Mouse (Mus musculus): ENCODE data around the gene Lrrc56. TPM values are rescaled to one million over a fixed set of nuclear protein-coding genes. Genes with fewer than 3 reads are reported as not detected.

Lrrc56 gene
- 6.4 to 9.6 TPM (median 7.2 TPM) in 4 replicates for total RNA-seq (2023)

DNA sequence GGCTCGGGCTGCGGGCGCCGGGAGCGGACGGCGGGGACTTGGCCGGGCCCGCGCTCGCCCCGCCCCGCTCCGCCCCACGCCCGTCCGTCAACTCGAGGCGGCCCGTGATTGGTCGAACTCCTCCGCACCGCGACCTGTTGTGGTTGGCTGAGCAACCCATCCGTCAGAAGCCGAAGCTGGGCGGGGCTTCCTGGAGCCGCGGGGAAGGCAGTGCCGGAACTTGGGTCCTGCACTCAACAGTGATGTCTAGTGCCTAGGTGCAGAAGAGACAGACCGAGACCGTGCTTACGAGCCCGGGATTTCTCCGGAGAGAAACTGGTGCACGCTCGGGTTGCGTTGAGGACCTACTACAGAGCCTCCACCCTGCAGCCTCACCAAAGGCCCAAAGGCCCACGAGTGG is at the start of gene Lrrc56, which contains the start of gene Hras:
TSS of gene Lrrc56 (plus strand) at position 210 of the 400 bp plus-strand sequence.
TSS of gene Hras (minus strand) at position 58 of the 400 bp plus-strand sequence.

DNA sequence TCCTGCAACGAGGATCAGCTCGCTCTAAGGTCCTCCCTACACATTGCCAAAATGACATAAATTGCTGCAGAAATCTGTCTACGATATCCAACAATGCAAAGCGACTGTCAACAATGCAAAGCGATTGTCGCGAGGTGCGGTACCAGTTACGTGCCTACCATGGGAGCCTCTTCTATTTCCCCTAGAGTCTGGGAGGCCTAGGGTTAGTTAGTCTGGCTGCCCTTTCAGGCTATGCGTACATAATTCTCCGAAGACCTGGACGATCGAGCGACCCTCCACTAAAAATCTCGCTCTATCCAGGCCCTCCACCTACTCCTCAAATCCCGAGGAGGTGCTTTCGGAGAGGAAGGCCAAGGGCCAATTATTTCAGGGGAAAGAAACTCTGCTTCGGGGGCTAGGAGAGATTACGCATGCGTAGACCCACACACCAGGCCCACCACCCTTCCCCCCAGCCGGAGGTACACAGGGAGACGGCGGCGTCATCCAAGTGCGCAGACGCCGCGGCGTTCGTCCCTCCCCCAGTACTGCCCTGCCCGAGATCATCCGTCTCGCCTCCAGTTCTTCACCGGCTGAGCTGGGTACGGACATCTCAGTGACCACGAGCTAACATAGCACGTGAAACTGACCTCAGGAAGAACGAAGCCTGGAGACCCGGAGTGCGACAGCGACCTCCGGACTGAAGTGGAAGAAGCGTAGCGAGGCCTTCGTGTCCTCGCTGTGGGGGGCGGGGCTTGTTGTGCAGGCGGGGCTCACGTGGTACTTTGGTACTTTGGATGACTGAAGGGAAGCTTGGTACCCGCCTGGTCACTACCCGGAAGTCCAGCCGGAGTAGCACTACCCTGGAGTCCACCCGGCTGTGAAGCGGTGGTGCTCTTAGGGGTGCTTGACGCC is 21.6 kb upstream of the Lrrc56 start, which contains the start of gene Rnh1:
TSS of gene Rnh1 (minus strand) at position 742 of the 891 bp plus-strand sequence.

DNA sequence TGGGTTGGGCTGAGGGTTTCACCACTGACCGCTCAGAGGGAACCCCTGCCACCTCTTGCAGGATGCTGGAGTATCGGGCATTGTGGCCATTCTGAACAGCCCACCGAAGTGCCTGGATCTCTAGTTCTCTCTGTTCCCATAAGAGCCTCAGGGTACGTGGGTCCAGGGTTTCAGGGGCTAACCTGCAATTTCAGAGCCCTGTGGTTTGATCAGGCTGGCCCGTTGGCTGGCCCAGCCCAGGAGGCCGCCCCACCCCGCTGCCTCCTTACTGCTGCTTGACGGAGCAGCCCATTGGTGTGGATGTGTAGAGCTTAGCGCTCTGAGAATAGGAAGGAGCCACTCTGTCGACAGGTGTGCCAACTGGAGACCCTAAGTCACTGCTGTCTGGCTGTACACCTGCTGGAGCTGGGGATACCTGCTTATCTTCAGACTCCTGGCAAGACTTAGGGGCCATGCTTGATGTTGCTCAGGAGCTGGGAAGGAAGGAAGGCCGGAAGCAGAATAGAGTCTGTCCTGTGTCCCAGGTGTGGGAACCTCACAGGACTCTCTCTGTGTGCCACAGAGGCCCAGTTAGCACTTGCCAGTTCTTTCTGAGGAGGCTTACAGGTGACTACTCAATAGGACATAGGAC is 19.8 kb downstream of the Lrrc56 start, which contains the start of gene Lmntd2:
TSS of gene Lmntd2 (minus strand) at position 476 of the 631 bp plus-strand sequence.

DNA sequence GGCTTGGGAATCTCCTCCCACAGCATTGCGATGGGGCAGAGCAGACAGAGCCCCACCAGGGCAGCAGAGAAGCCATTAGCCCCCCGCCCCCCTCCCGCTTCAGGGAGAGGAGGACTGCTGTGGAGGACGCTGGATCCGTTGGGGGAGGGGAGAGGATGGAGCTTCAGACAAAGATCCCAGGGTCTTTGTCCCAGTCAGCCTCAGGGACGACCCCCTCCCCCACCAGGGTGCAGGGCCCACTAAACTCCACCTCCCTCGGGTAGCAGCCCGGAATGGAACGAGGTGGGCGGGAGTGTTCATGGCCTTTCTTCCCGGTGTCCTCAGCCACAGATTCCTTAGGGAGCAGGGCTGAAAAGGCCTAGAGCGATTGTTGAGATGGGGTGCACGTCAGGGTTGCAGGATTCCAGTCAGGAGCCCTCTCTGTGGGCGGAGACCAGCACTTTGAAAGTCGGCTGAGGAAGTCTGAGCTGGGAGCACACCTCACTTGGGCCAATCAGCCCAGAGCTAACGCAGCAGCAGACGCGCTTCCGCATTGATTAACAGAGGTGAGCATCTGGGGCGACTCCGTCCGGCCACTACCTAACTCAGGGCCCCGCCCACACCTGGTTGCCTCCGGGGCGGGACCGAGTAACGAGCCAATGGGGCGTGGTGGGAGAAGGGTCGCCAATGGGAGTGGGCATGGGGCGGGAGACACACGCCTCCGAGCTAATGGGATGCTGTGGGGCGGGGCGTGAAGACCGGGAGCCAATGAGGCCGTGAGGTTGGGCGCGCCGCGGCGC is 21.3 kb downstream of the Lrrc56 start, which contains the start of gene Rassf7:
TSS of gene Rassf7 (plus strand) at position 760 of the 779 bp plus-strand sequence.

DNA sequence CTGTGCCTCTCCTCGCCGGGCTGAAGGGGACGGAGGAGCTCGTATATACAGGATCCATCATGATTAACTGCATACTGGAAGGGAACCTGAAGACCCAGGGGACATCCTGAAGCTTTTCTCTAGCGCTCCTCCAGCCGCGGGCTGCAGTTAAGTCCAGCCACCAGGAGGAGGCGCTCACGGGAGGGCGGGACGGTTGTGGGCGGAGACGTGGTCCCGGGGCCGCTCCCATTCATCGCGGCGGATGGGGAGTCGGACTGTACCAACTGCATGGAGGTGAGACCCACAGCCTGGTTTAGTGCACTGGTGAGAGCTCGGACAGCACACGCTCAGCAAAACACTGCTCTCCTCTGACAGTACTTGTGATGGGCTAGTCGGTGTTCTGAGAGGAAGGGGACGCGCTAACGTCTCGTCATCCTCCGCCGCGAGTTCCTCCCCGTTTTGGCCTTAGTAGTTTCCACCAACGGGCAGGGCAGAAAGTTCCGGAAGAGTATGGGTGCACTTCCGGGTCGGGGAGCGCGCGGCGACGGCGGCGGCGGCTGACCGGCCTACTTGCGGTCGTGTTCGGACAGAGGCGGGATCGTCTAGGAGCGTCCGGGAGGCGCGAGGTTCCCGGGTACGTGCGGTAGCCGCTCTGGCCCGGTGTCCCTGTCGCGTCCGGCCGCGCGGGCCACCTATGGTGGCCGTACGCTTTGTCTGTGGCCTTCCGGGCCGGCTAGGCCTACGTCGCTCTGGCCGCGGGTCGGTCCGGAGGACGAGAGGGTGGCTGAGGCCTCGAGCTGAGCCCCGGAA is 34.5 kb downstream of the Lrrc56 start, which contains the start of gene Phrf1:
TSS of gene Phrf1 (plus strand) at position 506 of the 789 bp plus-strand sequence.

Other genes with a start within 250 kb of the Lrrc56 start
- gene Ifitm5, start 243.9 kb upstream of the Lrrc56 start, total RNA-seq (2023), result not detected in 4 replicates
- not detected in 4 replicates for gene Gm45717, start 238.2 kb upstream of the Lrrc56 start, total RNA-seq (2023)
- gene Ifitm2, start 238.2 kb upstream of the Lrrc56 start, total RNA-seq (2023), result 10.4 to 16.2 TPM (median 12.9 TPM) in 4 replicates
- gene Ifitm1, start 226.9 kb upstream of the Lrrc56 start, total RNA-seq (2023), result 1.2 TPM in 1 of 4 replicates, not detected in the others
- 3.2 to 7.5 TPM (median 4.5 TPM) in 4 replicates for gene Ifitm3, start 183.4 kb upstream of the Lrrc56 start, total RNA-seq (2023)
- 1.6 to 1.9 TPM in 2 of 4 replicates, not detected in the others for gene Ifitm6, start 176.2 kb upstream of the Lrrc56 start, total RNA-seq (2023)
- not detected in 4 replicates for gene Gm17387, start 165.0 kb upstream of the Lrrc56 start, total RNA-seq (2023)
- not detected in 4 replicates for gene B4galnt4, start 133.1 kb upstream of the Lrrc56 start, total RNA-seq (2023)
- gene Pkp3, start 115.9 kb upstream of the Lrrc56 start, total RNA-seq (2023), result 21.8 to 29.7 TPM (median 25.9 TPM) in 4 replicates
- 32.1 to 49.7 TPM (median 39.6 TPM) in 4 replicates for gene Sigirr, start 93.6 kb upstream of the Lrrc56 start, total RNA-seq (2023)
- not detected in 4 replicates for gene Ano9, start 76.4 kb upstream of the Lrrc56 start, total RNA-seq (2023)
- 8.0 to 9.8 TPM (median 9.4 TPM) in 4 replicates for gene Ptdss2, start 71.8 kb upstream of the Lrrc56 start, total RNA-seq (2023)
- 61.9 to 82.6 TPM (median 69.3 TPM) in 4 replicates for gene Rnh1, start 21.3 kb upstream of the Lrrc56 start, total RNA-seq (2023)
- gene Hras, start 152 bp upstream of the Lrrc56 start, total RNA-seq (2023), result 23.0 to 30.6 TPM (median 27.5 TPM) in 4 replicates
- 3.9 to 5.0 TPM (median 4.8 TPM) in 4 replicates for gene Lmntd2, start 19.9 kb downstream of the Lrrc56 start, total RNA-seq (2023)
- 8.9 to 16.1 TPM (median 13.3 TPM) in 4 replicates for gene Rassf7, start 21.7 kb downstream of the Lrrc56 start, total RNA-seq (2023)
- 147 to 159 TPM (median 152 TPM) in 4 replicates for gene Phrf1, start 34.6 kb downstream of the Lrrc56 start, total RNA-seq (2023)
- gene Irf7, start 72.3 kb downstream of the Lrrc56 start, total RNA-seq (2023), result 33.8 to 42.4 TPM (median 37.0 TPM) in 4 replicates
- not detected in 4 replicates for gene Cdhr5, start 82.6 kb downstream of the Lrrc56 start, total RNA-seq (2023)
- not detected in 4 replicates for gene Sct, start 85.0 kb downstream of the Lrrc56 start, total RNA-seq (2023)
- not detected in 4 replicates for gene Drd4, start 97.8 kb downstream of the Lrrc56 start, total RNA-seq (2023)
- gene Deaf1, start 133.5 kb downstream of the Lrrc56 start, total RNA-seq (2023), result 33.5 to 54.6 TPM (median 42.7 TPM) in 4 replicates
- 15.2 to 22.8 TPM (median 16.4 TPM) in 4 replicates for gene Tmem80, start 133.6 kb downstream of the Lrrc56 start, total RNA-seq (2023)
- 1.0 to 1.3 TPM in 2 of 4 replicates, not detected in the others for gene Eps8l2, start 144.7 kb downstream of the Lrrc56 start, total RNA-seq (2023)
- gene Taldo1, start 198.0 kb downstream of the Lrrc56 start, total RNA-seq (2023), result 130 to 142 TPM (median 131 TPM) in 4 replicates
- 31.5 to 40.0 TPM (median 35.3 TPM) in 4 replicates for gene Gatd1, start 220.0 kb downstream of the Lrrc56 start, total RNA-seq (2023)
- gene Cend1, start 235.3 kb downstream of the Lrrc56 start, total RNA-seq (2023), result not detected in 4 replicates
- 37.9 to 49.5 TPM (median 44.6 TPM) in 4 replicates for gene Slc25a22, start 243.7 kb downstream of the Lrrc56 start, total RNA-seq (2023)
- 6.9 to 9.3 TPM (median 7.8 TPM) in 4 replicates for gene Pidd1, start 249.9 kb downstream of the Lrrc56 start, total RNA-seq (2023)

Measured in B cell, adult 62 days (primary cell).